Mouse (Mus musculus): ENCODE results near the gene Gm45234.

- TF ChIP-seq POLR2A (IDR thresholded peaks at IDR 0.05; ENCODE audit: borderline replicate concordance, control insufficient read depth, low read depth, low read length) (no peak), CTCF (IDR thresholded peaks at IDR 0.05; ENCODE audit: control insufficient read depth, insufficient read depth, low read length) (no peak)
Measured at GRCm38 (mm10) chr6:124757909-124758848, 2.4 kb upstream of the Gm45234 start.

Data from bone marrow, adult 2 months (tissue).